Mouse (Mus musculus) kidney, adult 2 months (tissue): ENCODE data around the gene Ddn.

Source experiments
- CTCF ChIP-seq: fragments of 200-500 bp; conservative IDR thresholded peaks from 2 replicates; pipeline ENCODE4 v1.5.1; 2011; ENCODE audit warnings: low read depth, mild to moderate bottlenecking, control low read depth, low read length, moderate library complexity, mixed read lengths; ENCODE audit not compliant: insufficient read depth, insufficient read length
- POLR2A ChIP-seq: fragments of 200-500 bp; IDR thresholded peaks from one replicate; pipeline ENCODE4 v1.6.1; 2011; ENCODE audit warnings: low read depth, low read length, control low read depth

GRCm38 (mm10) chr15:98780573-98780972 is 28.7 kb downstream of the Ddn start:
- no peak for TF ChIP-seq CTCF
- TF ChIP-seq POLR2A: no peak
